24 mouse cellular contexts compared by ENCODE assay signal in the genomic region with DNA sequence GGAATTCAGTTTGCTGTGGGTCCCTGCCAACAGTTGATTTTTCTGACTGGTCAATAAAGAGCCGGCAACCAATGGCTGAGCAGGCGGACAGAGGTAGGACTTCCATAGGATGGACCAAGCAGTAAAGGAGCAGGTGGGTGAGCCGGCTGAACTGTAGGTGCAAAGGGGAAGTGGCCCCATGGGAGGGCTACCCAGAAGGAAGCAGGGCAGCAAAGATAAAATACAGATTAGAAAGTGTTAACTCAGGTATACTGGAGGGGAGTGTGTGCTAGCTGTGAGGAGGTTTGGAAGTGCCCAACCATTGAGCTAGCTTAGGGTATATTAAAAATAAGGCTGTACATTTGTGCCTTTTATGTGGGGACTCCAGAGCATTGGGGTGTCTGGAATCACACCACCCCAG. TPM values are rescaled to one million over a fixed set of nuclear protein-coding genes. Genes with fewer than 3 reads are reported as not detected.
DNase-seq lines count a peak whose midpoint lies in the region; ATAC-seq and TF ChIP-seq lines count a peak whose summit lies in the region.
"Had no signal": no experiment of that assay in that cellular context is flagged by ENCODE, and none has a peak within 500 bp of the region (broad histone marks: within the 10 kb centered on the region; RNA-seq: fewer than 3 reads in every experiment).

No protein-coding gene starts in this region.

- DNase-seq in stomach, postnatal 0 days (ENCODE audit: low spot score), result no peak
- peak; percentile 56 for DNase-seq in MEL (ENCODE audit: low read depth, low spot score)
- DNase-seq in spleen, postnatal 10 days (ENCODE audit: low spot score in 2 of 2), result no peak
- no peak for DNase-seq in embryo, embryonic 11 days
- DNase-seq: adrenal gland, adult 2 months; adrenal gland, adult 8-10 months; adrenal gland, postnatal 10 days; adrenal gland, postnatal 14 days; adrenal gland, postnatal 25 days; adrenal gland, postnatal 36 days; B cell, adult 2 months; cerebellum, adult 11 months; cerebellum, adult 11-12 months; cerebellum, adult 18-20 months had no signal

- no peak overlapping the region for H3K4me2 ChIP-seq in intestine, embryonic 16.5 days (ENCODE audit: low read depth, low read length)
- H3K4me2 ChIP-seq in intestine, embryonic 15.5 days (replicated peaks), result no peak overlapping the region
- H3K4me2 ChIP-seq in stomach, embryonic 15.5 days, result no peak overlapping the region
- H3K4me2 ChIP-seq in stomach, postnatal 0 days (replicated peaks; ENCODE audit: low read depth), result no peak overlapping the region

- H3K27me3 ChIP-seq in intestine, embryonic 16.5 days (replicated peaks; ENCODE audit: control insufficient read depth, insufficient read depth, low read length), result no peaks in the 10 kb centered on the region
- H3K27me3 ChIP-seq in intestine, embryonic 15.5 days (replicated peaks), result no peaks in the 10 kb centered on the region
- no peaks in the 10 kb centered on the region for H3K27me3 ChIP-seq in stomach, embryonic 15.5 days (replicated peaks)
- no peaks in the 10 kb centered on the region for H3K27me3 ChIP-seq in stomach, postnatal 0 days (ENCODE audit: control insufficient read depth, insufficient read depth, low read length)
- H3K27me3 ChIP-seq in MEL (ENCODE audit: control insufficient read depth in 1 of 2, insufficient read depth in 2 of 2, low read length in 2 of 2), result no peaks in the 10 kb centered on the region
- H3K27me3 ChIP-seq: CH12.LX, Patski had no signal

- no peaks in the 10 kb centered on the region for H3K9me3 ChIP-seq in intestine, embryonic 16.5 days (ENCODE audit: control insufficient read depth, low read length)
- H3K9me3 ChIP-seq in intestine, embryonic 15.5 days, result no peaks in the 10 kb centered on the region
- no peaks in the 10 kb centered on the region for H3K9me3 ChIP-seq in stomach, embryonic 15.5 days
- H3K9me3 ChIP-seq in stomach, postnatal 0 days (ENCODE audit: control insufficient read depth, low read length), result no peaks in the 10 kb centered on the region
- H3K9me3 ChIP-seq in MEL (replicated peaks; ENCODE audit: insufficient read depth, low read length), result no peaks in the 10 kb centered on the region

- no peaks in the 10 kb centered on the region for H3K4me1 ChIP-seq in intestine, embryonic 16.5 days (ENCODE audit: control insufficient read depth, insufficient read depth, low read length)
- no peaks in the 10 kb centered on the region for H3K4me1 ChIP-seq in intestine, embryonic 15.5 days (replicated peaks)
- H3K4me1 ChIP-seq in stomach, embryonic 15.5 days, result no peaks in the 10 kb centered on the region
- H3K4me1 ChIP-seq in stomach, postnatal 0 days (replicated peaks; ENCODE audit: control insufficient read depth, insufficient read depth), result no peaks in the 10 kb centered on the region
- H3K4me1 ChIP-seq in MEL (ENCODE audit: control insufficient read depth in 1 of 2, insufficient read depth in 2 of 2, low read length in 2 of 2), result peaks cover 7 to 9% of the 10 kb centered on the region in 2 experiments

- no peak for TF ChIP-seq RAD21 in MEL (IDR thresholded peaks at IDR 0.05; ENCODE audit: low read depth, low read length)

- H3K27ac ChIP-seq in intestine, embryonic 16.5 days (ENCODE audit: low read length), result no peak overlapping the region
- H3K27ac ChIP-seq in intestine, embryonic 15.5 days, result no peak overlapping the region
- H3K27ac ChIP-seq in stomach, embryonic 15.5 days, result no peak overlapping the region
- H3K27ac ChIP-seq in stomach, postnatal 0 days (replicated peaks), result no peak overlapping the region
- H3K27ac ChIP-seq in MEL (ENCODE audit: control insufficient read depth, low read depth, low read length), result no peak overlapping the region; the same call in 1 of the 2 replicates

- WGBS in intestine, embryonic 16.5 days, result 77% methylated on average over 3 of the region's 3 CpGs
- 86% methylated on average over 3 of the region's 3 CpGs for WGBS in intestine, embryonic 15.5 days
- 79% methylated on average over 3 of the region's 3 CpGs for WGBS in stomach, embryonic 15.5 days
- WGBS in stomach, postnatal 0 days, result 80% methylated on average over 3 of the region's 3 CpGs

- no peak overlapping the region for H3K9ac ChIP-seq in intestine, embryonic 16.5 days (ENCODE audit: low read depth, low read length)
- H3K9ac ChIP-seq in intestine, embryonic 15.5 days, result no peak overlapping the region
- H3K9ac ChIP-seq in stomach, embryonic 15.5 days, result no peak overlapping the region
- no peak overlapping the region for H3K9ac ChIP-seq in stomach, postnatal 0 days (ENCODE audit: low read length)
- H3K9ac ChIP-seq in MEL (ENCODE audit: control insufficient read depth, low read depth, low read length, poor library complexity, severe bottlenecking), result no peak overlapping the region

- no peak for TF ChIP-seq POLR2A in MEL (IDR thresholded peaks at IDR 0.05; ENCODE audit: control insufficient read depth in 1 of 2, insufficient read depth in 1 of 2, low read depth in 1 of 2, low read length in 2 of 2, poor library complexity in 1 of 2)

- H3K36me3 ChIP-seq in intestine, embryonic 16.5 days (ENCODE audit: control insufficient read depth, insufficient read depth, low read length), result 0 out of 2 replicates have a peak, but pooled peaks cover 3% of the 10 kb centered on the region
- H3K36me3 ChIP-seq in intestine, embryonic 15.5 days, result peaks cover 11% of the 10 kb centered on the region; the same call in 1 of the 2 replicates
- H3K36me3 ChIP-seq in stomach, embryonic 15.5 days, result peaks cover 25% of the 10 kb centered on the region; the same call in 1 of the 2 replicates
- H3K36me3 ChIP-seq in stomach, postnatal 0 days (ENCODE audit: control insufficient read depth, insufficient read depth, low read length), result peaks cover 15% of the 10 kb centered on the region; the same call in 1 of the 2 replicates
- H3K36me3 ChIP-seq in MEL (ENCODE audit: control insufficient read depth in 1 of 2, insufficient read depth in 2 of 2, low read length in 2 of 2), result peaks cover 0 to 13% of the 10 kb centered on the region in 2 experiments; a peak in 3 of 4 replicates
- H3K36me3 ChIP-seq: G1E had no signal

- no peaks in the 10 kb centered on the region for H3K79me2 ChIP-seq in MEL (ENCODE audit: control insufficient read depth, insufficient read depth, low read length, poor library complexity)

- no peak overlapping the region for H3K4me3 ChIP-seq in intestine, embryonic 16.5 days (ENCODE audit: low read length)
- H3K4me3 ChIP-seq in intestine, embryonic 15.5 days (replicated peaks), result no peak overlapping the region
- H3K4me3 ChIP-seq in stomach, embryonic 15.5 days (replicated peaks), result no peak overlapping the region
- no peak overlapping the region for H3K4me3 ChIP-seq in stomach, postnatal 0 days (ENCODE audit: low read depth, low read length)
- H3K4me3 ChIP-seq in MEL (ENCODE audit: control insufficient read depth in 1 of 2, insufficient read depth in 1 of 2, low read depth in 2 of 2, low read length in 2 of 2), result no peak overlapping the region

- no peak for TF ChIP-seq EP300 in stomach, postnatal 0 days (optimal IDR thresholded peaks at IDR 0.05)
- peak; percentile 80 to 88 for TF ChIP-seq EP300 in MEL (IDR thresholded peaks at IDR 0.05; ENCODE audit: low read depth in 1 of 2, low read length in 2 of 2)

- TF ChIP-seq CTCF in stomach, postnatal 0 days (IDR thresholded peaks at IDR 0.05; ENCODE audit: low read depth), result no peak
- TF ChIP-seq CTCF in MEL (IDR thresholded peaks at IDR 0.05 in 2 of 3, conservative IDR thresholded peaks at IDR 0.05 in 1 of 3; ENCODE audit: control insufficient read depth in 1 of 3, insufficient read depth in 1 of 3, low read depth in 2 of 3, low read length in 3 of 3, poor library complexity in 1 of 3, severe bottlenecking in 1 of 3), result no peak

- peak; percentile 55; the same call in 1 of the 2 replicates for ATAC-seq in intestine, embryonic 16.5 days
- ATAC-seq in intestine, embryonic 15.5 days, result no peak
- 0 out of 2 replicates have a peak, but pooled peaks have one; percentile 18 for ATAC-seq in stomach, embryonic 15.5 days (ENCODE audit: insufficient read depth, low FRiP score, low read depth)
- no peak for ATAC-seq in stomach, postnatal 0 days (ENCODE audit: low FRiP score, low TSS enrichment)
- peak; percentile 20; the same call in 1 of the 2 replicates for ATAC-seq in megakaryocyte progenitor cell, adult 5-6 weeks (replicated peaks; ENCODE audit: poor library complexity)
- ATAC-seq: activated CD4-positive, CD25-positive, alpha-beta regulatory T cell, adult 4 months; CD4-positive, CD25-positive, alpha-beta regulatory T cell, adult 4 months; Patski had no signal

TF ChIP-seq in MEL, 35 proteins besides CTCF, POLR2A, EP300 and RAD21 (continues in another document):
- TF ChIP-seq RCOR1 (IDR thresholded peaks at IDR 0.05; ENCODE audit: low read depth, low read length) (peak; percentile 35; the same call in 1 of the 2 replicates), ZC3H11A (IDR thresholded peaks at IDR 0.05; ENCODE audit: low read depth, low read length) (no peak), TCF12 (IDR thresholded peaks at IDR 0.05; ENCODE audit: low read depth, low read length) (peak; percentile 83), ETS1 (IDR thresholded peaks at IDR 0.05; ENCODE audit: low read depth, low read length) (peak; percentile 48), GATA1 (IDR thresholded peaks at IDR 0.05; ENCODE audit: low read depth, low read length) (peak; percentile 71; the same call in 1 of the 2 replicates)

RNA-seq across cellular contexts. Expression of gene Dock7, which starts 42.7 kb away (rescaled TPM):
- 32.8 and 34.9 TPM in 2 replicates for polyA plus RNA-seq in intestine, embryonic 16.5 days (2015; fragmentation: Nextera tagmentation; extraction: Ambion mirVana)
- 41.6 and 42.2 TPM in 2 replicates for polyA plus RNA-seq in intestine, embryonic 15.5 days (2015; fragmentation: Nextera tagmentation; extraction: Ambion mirVana)
- 41.7 and 48.8 TPM in 2 replicates for polyA plus RNA-seq in stomach, embryonic 15.5 days (2015; fragmentation: Nextera tagmentation; extraction: Ambion mirVana)
- polyA plus RNA-seq in stomach, postnatal 0 days (2015; fragmentation: Nextera tagmentation; extraction: Ambion mirVana), result 19.1 and 20.5 TPM in 2 replicates
- total RNA-seq in MEL (2012; rRNA removed), result 19.8 and 21.0 TPM in 2 replicates
- polyA plus RNA-seq in MEL (2012; ENCODE audit: insufficient read depth in 1 of 2, insufficient read length in 2 of 2, low read depth in 1 of 2, low replicate concordance in 2 of 2, missing spikeins in 1 of 2), result 10 to 100 TPM in 1 of 2 experiments, not detected in 1; 19.5 TPM
- 22.8 and 32.5 TPM in 2 replicates for total RNA-seq in megakaryocyte progenitor cell, adult 5-6 weeks (2015)
- total RNA-seq in megakaryocyte progenitor cell, adult 5-6 weeks (2017), result 20.4 and 27.8 TPM in 2 replicates
- polyA plus RNA-seq: CD4-positive, CD25-positive, alpha-beta regulatory T cell, adult 4 months; G1E had no signal

RNA-seq across cellular contexts. Expression of gene Angptl3, which starts 47.3 kb away (rescaled TPM):
- 2.0 and 5.0 TPM in 2 replicates for polyA plus RNA-seq in intestine, embryonic 16.5 days (2015; fragmentation: Nextera tagmentation; extraction: Ambion mirVana)
- 2.2 and 2.6 TPM in 2 replicates for polyA plus RNA-seq in intestine, embryonic 15.5 days (2015; fragmentation: Nextera tagmentation; extraction: Ambion mirVana)
- polyA plus RNA-seq in stomach, embryonic 15.5 days (2015; fragmentation: Nextera tagmentation; extraction: Ambion mirVana), result 3.3 and 11.0 TPM in 2 replicates
- 0.81 and 1.4 TPM in 2 replicates for polyA plus RNA-seq in stomach, postnatal 0 days (2015; fragmentation: Nextera tagmentation; extraction: Ambion mirVana)
- 0.10 and 0.12 TPM in 2 replicates for total RNA-seq in MEL (2012; rRNA removed)
- under 1 TPM in 1 of 2 experiments, not detected in 1; 0.04 TPM for polyA plus RNA-seq in MEL (2012; ENCODE audit: insufficient read depth in 1 of 2, insufficient read length in 2 of 2, low read depth in 1 of 2, low replicate concordance in 2 of 2, missing spikeins in 1 of 2)
- 1.7 and 3.2 TPM in 2 replicates for total RNA-seq in megakaryocyte progenitor cell, adult 5-6 weeks (2015)
- 2.0 and 3.7 TPM in 2 replicates for total RNA-seq in megakaryocyte progenitor cell, adult 5-6 weeks (2017)
- total RNA-seq: CH12.LX had no signal
- polyA plus RNA-seq: activated CD4-positive, CD25-positive, alpha-beta regulatory T cell, adult 4 months; brain, embryonic 14.5 days; CD4-positive, CD25-positive, alpha-beta regulatory T cell, adult 4 months; G1E; Patski had no signal

Comparison
In these comparisons a context has a peak if more than half of its experiments do, and no peak if none do; other contexts are left out.
1. ATAC-seq: peak in intestine, embryonic 16.5 days (single experiment), stomach, embryonic 15.5 days (single experiment) and megakaryocyte progenitor cell, adult 5-6 weeks (single experiment); none in intestine, embryonic 15.5 days (single experiment) and stomach, postnatal 0 days (single experiment).